ENCODE assay signal across 10 mouse cellular contexts in the genomic region with DNA sequence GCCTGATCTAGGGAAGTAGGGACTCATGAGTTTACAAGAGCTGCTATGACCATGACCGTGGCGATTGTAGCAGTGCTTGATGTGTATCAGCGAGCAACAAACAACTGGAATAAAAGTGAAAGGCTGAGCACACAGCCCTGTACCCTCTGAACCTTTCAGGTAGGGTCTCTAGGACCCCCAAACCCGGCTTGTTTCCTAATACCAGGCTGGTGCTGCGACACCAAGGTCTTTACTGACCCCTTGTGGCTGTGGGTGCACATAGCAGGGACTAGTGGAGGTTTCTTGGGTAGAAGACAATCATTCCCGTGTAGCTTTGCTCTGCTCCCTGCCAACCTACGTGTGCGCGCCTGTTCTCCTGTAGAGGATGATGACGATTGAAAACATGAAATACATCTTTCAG. TPM values are rescaled to one million over a fixed set of nuclear protein-coding genes. Genes with fewer than 3 reads are reported as not detected.
A peak's percentile ranks its signal among the peaks of the same experiment; 100 is the strongest.
DNase-seq lines count a peak whose midpoint lies in the region; ATAC-seq lines count a peak whose summit lies in the region.
"Had no signal": no experiment of that assay in that cellular context is flagged by ENCODE, and none has a peak within 500 bp of the region (broad histone marks: within the 10 kb centered on the region; RNA-seq: fewer than 3 reads in every experiment).

No protein-coding gene starts in this region.

- peaks cover 1% of the 10 kb centered on the region; the same call in 1 of the 2 replicates for H3K4me1 ChIP-seq in kidney, embryonic 14.5 days (ENCODE audit: control insufficient read depth, insufficient read depth, low read length)

- H3K4me3 ChIP-seq in kidney, embryonic 14.5 days (ENCODE audit: low read length) = no peak overlapping the region
- H3K4me3 ChIP-seq: embryonic facial prominence, embryonic 13.5 days; megakaryocyte, embryonic 14.5 days had no signal

- 42% methylated on average over 10 of the region's 10 CpGs for WGBS in kidney, embryonic 14.5 days

- H3K36me3 ChIP-seq in kidney, embryonic 14.5 days (ENCODE audit: control insufficient read depth, insufficient read depth, low read length) = no peaks in the 10 kb centered on the region
- H3K36me3 ChIP-seq: embryonic facial prominence, embryonic 13.5 days had no signal

- H3K27me3 ChIP-seq in kidney, embryonic 14.5 days (ENCODE audit: control insufficient read depth, insufficient read depth, low read length) = no peaks in the 10 kb centered on the region
- H3K27me3 ChIP-seq: embryonic facial prominence, embryonic 13.5 days had no signal

- no peak overlapping the region for H3K9ac ChIP-seq in kidney, embryonic 14.5 days (ENCODE audit: low read depth, low read length)
- H3K9ac ChIP-seq: embryonic facial prominence, embryonic 13.5 days had no signal

- ATAC-seq in kidney, embryonic 14.5 days (ENCODE audit: low FRiP score, low TSS enrichment) = no peak
- ATAC-seq in hematopoietic stem cell, adult 5-6 weeks (replicated peaks in 1 of 2; ENCODE audit: insufficient read depth in 1 of 2, low FRiP score in 2 of 2, low TSS enrichment in 1 of 2, low read depth in 1 of 2, poor library complexity in 2 of 2, severe bottlenecking in 2 of 2) = peak; percentile 58 to 65; a peak in 3 of 4 replicates
- ATAC-seq in monocyte, adult 5-6 weeks (replicated peaks; ENCODE audit: insufficient number of reproducible peaks, low FRiP score, low TSS enrichment, poor library complexity, severe bottlenecking) = peak; percentile 55; the same call in 1 of the 2 replicates

- DNase-seq in kidney, adult 18-20 months = peak; percentile 75
- peak; percentile 69 for DNase-seq in R1 (ENCODE audit: low read depth, low spot score)
- DNase-seq in cerebellum, postnatal 25 days = peak; percentile 79 to 85
- DNase-seq in left cerebral cortex, postnatal 14 days (ENCODE audit: low spot score in 2 of 2) = peak; percentile 60 to 77
- DNase-seq in testis, postnatal 14 days (ENCODE audit: low spot score) = peak; percentile 67

- no peak overlapping the region for H3K4me2 ChIP-seq in kidney, embryonic 14.5 days (replicated peaks; ENCODE audit: low read depth, low read length)
- H3K4me2 ChIP-seq: embryonic facial prominence, embryonic 13.5 days had no signal

- H3K9me3 ChIP-seq in kidney, embryonic 14.5 days (ENCODE audit: control insufficient read depth, low read length) = no peaks in the 10 kb centered on the region
- H3K9me3 ChIP-seq: embryonic facial prominence, embryonic 13.5 days had no signal

- no peak overlapping the region for H3K27ac ChIP-seq in kidney, embryonic 14.5 days (ENCODE audit: low read depth, low read length)
- H3K27ac ChIP-seq: embryonic facial prominence, embryonic 13.5 days had no signal

- intact Hi-C loops in left cerebral cortex, postnatal 14 days (cut with DNase I) = loop anchor here (1.0 to 10.0 kb wide), 2 partner anchors 93 to 223 kb away; no protein-coding TSS in a partner anchor

RNA-seq across cellular contexts. Expression of gene Cited4, which starts 15.8 kb away (rescaled TPM):
- 9.3 and 11.0 TPM in 2 replicates for polyA plus RNA-seq in kidney, embryonic 14.5 days (2014; fragmentation: Nextera tagmentation; extraction: Ambion mirVana)
- total RNA-seq in hematopoietic stem cell, adult 5-6 weeks (2017) = 0.56 and 2.3 TPM in 2 replicates
- 10 to 100 TPM; 21.0 to 22.6 TPM for total RNA-seq in left cerebral cortex, postnatal 14 days (2021)
- total RNA-seq in monocyte, adult 5-6 weeks (2017) = 2.3 to 15.8 TPM (median 14.1 TPM) in 3 replicates
